Mouse (Mus musculus): Measurements from ENCODE around the gene Erp44. TPM values are rescaled to one million over a fixed set of nuclear protein-coding genes. Genes with fewer than 3 reads are reported as not detected.

Gene Erp44
- polyA plus RNA-seq, 1 experiment from 2014 or later: 95.8 TPM

DNA sequence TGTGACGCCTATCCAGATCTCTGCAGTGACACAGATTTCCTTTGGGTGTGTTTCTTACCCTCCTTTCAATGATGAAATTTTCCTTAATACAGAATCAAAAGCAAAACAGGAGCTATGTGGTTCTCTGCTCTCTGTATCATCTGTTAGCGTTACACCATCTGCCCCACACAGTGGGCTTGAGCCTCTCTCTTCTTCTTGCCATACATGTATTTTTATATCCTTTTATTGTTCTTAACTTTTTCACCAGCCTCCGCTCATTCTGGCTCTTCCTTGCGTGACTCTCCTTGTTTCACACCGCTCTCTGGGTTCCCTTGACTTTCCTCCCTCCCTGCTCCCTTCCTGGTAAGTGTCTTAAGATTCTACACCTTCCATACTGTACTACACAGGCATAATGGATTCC is 126.1 kb downstream of the Erp44 start:
- H3K27ac ChIP-seq (ENCODE audit: low read length): no peak overlapping the region
- no peaks in the 10 kb centered on the region for H3K9me3 ChIP-seq (ENCODE audit: control insufficient read depth, low read length)
- H3K4me3 ChIP-seq (ENCODE audit: low read length): no peak overlapping the region
- H3K4me2 ChIP-seq (ENCODE audit: low read depth, low read length): no peak overlapping the region
- no peak for ATAC-seq (ENCODE audit: low read depth)
- WGBS: 87% methylated on average over 5 of the region's 5 CpGs
- no peaks in the 10 kb centered on the region for H3K27me3 ChIP-seq (ENCODE audit: control insufficient read depth, insufficient read depth, low read depth, low read length)
- H3K36me3 ChIP-seq (ENCODE audit: control insufficient read depth, insufficient read depth, low read length): no peaks in the 10 kb centered on the region; the same call in 1 of the 2 replicates
- H3K9ac ChIP-seq (ENCODE audit: low read length): no peak overlapping the region
- no peaks in the 10 kb centered on the region for H3K4me1 ChIP-seq (replicated peaks; ENCODE audit: control insufficient read depth, insufficient read depth, low read length)

DNA sequence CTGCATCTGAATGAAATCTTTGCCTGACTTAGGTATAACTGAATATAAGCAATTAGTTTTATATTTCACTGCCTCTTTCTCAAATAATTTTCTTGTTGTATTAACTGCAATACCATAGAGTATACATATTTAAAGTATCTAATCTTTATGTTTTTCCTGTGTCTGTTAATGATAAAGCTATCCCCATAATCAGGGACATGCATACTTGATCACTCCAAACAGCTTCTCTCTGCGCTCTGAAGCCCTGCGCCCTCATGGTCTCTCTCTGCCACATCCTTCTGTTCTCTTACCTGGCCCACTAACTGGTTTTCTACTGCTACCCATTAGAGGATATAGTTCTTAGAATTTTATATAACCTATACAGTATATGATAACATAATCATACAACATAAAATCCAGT is 129.9 kb downstream of the Erp44 start:
- 95% methylated on average over 2 of the region's 2 CpGs for WGBS
- no peaks in the 10 kb centered on the region for H3K4me1 ChIP-seq (replicated peaks; ENCODE audit: control insufficient read depth, insufficient read depth, low read length)
- no peaks in the 10 kb centered on the region for H3K27me3 ChIP-seq (ENCODE audit: control insufficient read depth, insufficient read depth, low read depth, low read length)
- H3K9ac ChIP-seq (ENCODE audit: low read length): no peak overlapping the region
- no peaks in the 10 kb centered on the region for H3K9me3 ChIP-seq (ENCODE audit: control insufficient read depth, low read length)
- H3K4me2 ChIP-seq (ENCODE audit: low read depth, low read length): no peak overlapping the region
- ATAC-seq (ENCODE audit: low read depth): no peak
- no peak overlapping the region for H3K4me3 ChIP-seq (ENCODE audit: low read length)
- H3K27ac ChIP-seq (ENCODE audit: low read length): no peak overlapping the region
- H3K36me3 ChIP-seq (ENCODE audit: control insufficient read depth, insufficient read depth, low read length): no peaks in the 10 kb centered on the region

MicroRNAs encoded within 50 kb of the gene (microRNA counts, 519-probe panel; counts per million panel counts)
- microRNA mmu-miR-1958: 1,031 counts per million, percentile 9 among the panel's probes with 10 or more counts

Small RNA genes within 50 kb of the gene (microRNA-seq; reads per million reads assigned to microRNA genes)
- gene Mir1958: not detected

Other genes starting within 250 kb of the Erp44 start
- 0.08 and 0.11 TPM in 2 replicates for gene Nr4a3, start 234.4 kb downstream of the Erp44 start, polyA plus RNA-seq (2015; fragmentation: Nextera tagmentation; extraction: Ambion mirVana)
- gene Stx17, start 154.6 kb downstream of the Erp44 start, polyA plus RNA-seq (2015; fragmentation: Nextera tagmentation; extraction: Ambion mirVana): 29.2 and 33.5 TPM in 2 replicates
- 10.0 and 10.2 TPM in 2 replicates for gene Invs, start 202 bp upstream of the Erp44 start, polyA plus RNA-seq (2015; fragmentation: Nextera tagmentation; extraction: Ambion mirVana)
- gene Tex10, start 193.9 kb upstream of the Erp44 start, polyA plus RNA-seq (2015; fragmentation: Nextera tagmentation; extraction: Ambion mirVana): 44.8 and 46.2 TPM in 2 replicates